Mouse (Mus musculus) embryonic stem cell, embryonic (primary cell): Measurements from ENCODE around the gene Nup160.

Source experiments
- CTCF ChIA-PET, 4 experiments: fragments of 300-600 bp in 2 of 4; fragments of 350-600 bp in 2 of 4; sonication (Branson Sonifier 250); formaldehyde crosslinking; loops; one replicate each; lab custom pipeline; 2022; ENCODE audit warnings: inconsistent platforms in 2 of 4; lab: Charles Lee
- POLR2A ChIA-PET, 4 experiments: fragments of 300-600 bp in 2 of 4; fragments of 350-600 bp in 2 of 4; sonication (Branson Sonifier 250); formaldehyde crosslinking; loops; one replicate each; lab custom pipeline; 2022; ENCODE audit warnings: antibody characterized with exemption in 4 of 4, inconsistent platforms in 1 of 4; lab: Charles Lee

Nup160 gene

GRCm38 (mm10) chr2:90717366-90717765 is 40.4 kb downstream of the Nup160 start:
- POLR2A ChIA-PET: interaction anchor here in 2 of 4 experiments (1.1 to 5.5 kb wide), 5 partner anchors 9 to 56 kb away, joined by 3 to 35 read pairs (median 4); partner anchors contain the start of gene Fnbp4 (in 2 of the 2)
- CTCF ChIA-PET: no interaction called here

DNA sequence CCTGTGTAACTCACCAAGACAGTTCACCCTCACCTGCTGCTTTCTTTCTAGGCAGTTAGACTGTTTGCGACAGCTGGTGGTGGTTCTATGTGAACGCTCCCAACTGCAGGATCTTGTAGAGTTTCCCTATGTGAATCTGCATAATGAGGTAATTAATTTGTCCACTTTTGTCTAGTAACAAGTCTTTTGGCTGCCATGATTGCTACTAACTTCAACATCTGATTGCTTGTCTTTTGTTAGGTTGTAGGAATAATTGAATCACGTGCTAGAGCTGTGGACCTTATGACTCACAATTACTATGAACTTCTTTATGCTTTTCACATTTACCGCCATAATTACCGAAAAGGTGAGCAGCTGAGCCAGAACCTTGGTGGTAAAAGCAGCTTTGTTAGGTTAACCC is 40.9 kb downstream of the Nup160 start:
- CTCF ChIA-PET: no interaction called here
- POLR2A ChIA-PET: interaction anchor here in 2 of 4 experiments (1.1 to 5.5 kb wide), 5 partner anchors 9 to 56 kb away, joined by 3 to 35 read pairs (median 4); partner anchors contain the start of gene Fnbp4 (in 2 of the 2)

DNA sequence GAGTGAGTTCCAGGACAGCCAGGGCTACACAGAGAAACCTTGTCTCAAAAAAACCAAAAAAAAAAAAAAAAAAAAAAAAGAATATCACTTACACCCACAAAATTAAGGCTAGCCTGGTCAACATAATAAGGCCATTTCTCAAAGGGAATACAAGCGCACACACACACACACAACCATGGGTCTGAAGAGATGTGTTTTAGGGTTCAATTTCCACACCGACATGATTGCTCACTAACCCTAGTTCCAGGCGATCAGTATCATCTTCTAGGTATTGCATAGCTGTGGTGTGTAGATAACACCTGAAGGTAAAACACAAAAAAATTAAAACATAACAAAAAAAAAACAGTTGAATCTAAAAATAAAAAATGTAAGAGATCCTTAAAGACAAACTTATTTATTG is 49.8 kb downstream of the Nup160 start:
- ChIA-PET CTCF (no interaction called here), POLR2A (interaction anchor here in 3 of 4 experiments (0.7 to 4.2 kb wide), 6 partner anchors 12 to 47 kb away, joined by 3 to 14 read pairs (median 7); partner anchors contain the start of gene Fnbp4 (in 2 of the 3))

DNA sequence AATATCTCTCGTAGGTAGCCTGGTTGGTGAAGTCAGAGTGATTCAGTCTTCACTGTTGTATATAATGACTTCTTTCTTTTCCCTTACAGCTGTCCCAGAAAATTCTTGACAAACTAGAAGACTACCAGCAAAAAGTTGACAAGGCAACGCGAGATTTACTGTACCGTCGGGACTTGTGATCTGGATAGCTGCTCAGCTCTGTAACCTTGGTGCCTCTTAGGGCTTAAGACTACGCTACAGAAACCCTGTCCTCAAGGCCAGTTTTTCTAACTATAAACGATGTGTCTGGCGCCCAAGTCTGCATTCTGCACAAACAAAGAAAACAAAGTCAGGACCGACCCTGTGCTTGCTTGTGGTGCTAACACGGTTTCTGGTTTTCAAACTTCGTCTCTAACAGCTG is 58.3 kb downstream of the Nup160 start:
- CTCF ChIA-PET: no interaction called here
- POLR2A ChIA-PET: interaction anchor here in 3 of 4 experiments (0.7 to 9.6 kb wide), 8 partner anchors 9 to 56 kb away, joined by 3 to 121 read pairs (median 3); partner anchors contain the start of gene Fnbp4 (in 1 of the 3)

DNA sequence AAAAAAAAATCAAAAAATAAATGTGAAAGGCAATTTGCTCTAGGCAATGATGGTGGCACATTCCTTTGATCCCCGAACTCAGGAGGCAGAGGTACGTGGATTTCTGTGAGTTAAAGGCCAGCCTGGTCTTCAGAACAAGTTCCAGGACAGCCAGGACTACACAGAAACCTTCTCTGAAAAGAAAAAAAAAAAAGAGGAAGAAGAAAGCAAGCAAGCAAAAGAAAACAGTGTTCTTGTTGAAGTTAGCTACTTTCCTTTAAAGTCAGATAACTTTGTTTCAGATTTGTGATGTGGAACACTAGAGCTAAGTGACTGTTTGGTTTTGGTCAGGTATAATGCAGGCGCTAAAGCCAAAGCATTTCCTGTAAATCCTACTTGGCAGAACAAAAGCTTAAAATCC is 61.8 kb downstream of the Nup160 start:
- ChIA-PET CTCF (interaction anchor here in 1 of 4 experiments (0.6 kb wide), 1 partner anchor 15 kb away, joined by 4 read pairs; no protein-coding TSS in a partner anchor), POLR2A (interaction anchor here in 2 of 4 experiments (1.0 to 3.9 kb wide), 12 partner anchors 8 to 35 kb away, joined by 3 to 27 read pairs (median 5); no protein-coding TSS in a partner anchor)

- POLR2A ChIA-PET: interaction anchor here in 2 of 4 experiments (1.0 to 3.9 kb wide), 15 partner anchors 10 to 154 kb away, joined by 3 to 27 read pairs (median 5); no protein-coding TSS in a partner anchor
These were observed 62.3 kb downstream of the Nup160 start for GRCm38 (mm10) chr2:90739327-90739726.

DNA sequence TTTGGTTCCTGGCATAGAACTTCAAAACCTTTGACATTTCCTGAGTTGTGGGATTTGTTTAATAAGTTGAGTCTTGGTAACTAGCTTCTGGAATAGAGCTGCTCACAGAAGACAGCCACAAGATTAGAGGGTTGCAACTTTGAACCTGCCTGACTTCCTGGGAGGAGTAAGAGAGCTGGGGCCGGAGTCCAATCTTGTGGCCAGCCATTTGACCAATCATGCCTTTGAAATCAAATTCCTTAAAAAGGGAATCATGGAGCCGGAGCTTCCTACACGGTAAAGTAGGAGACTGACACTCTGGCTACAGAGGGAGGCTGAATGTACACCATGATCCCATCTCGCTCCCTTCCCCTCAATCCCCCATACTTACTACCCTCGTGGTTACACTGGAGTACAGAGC is 62.9 kb downstream of the Nup160 start:
- POLR2A ChIA-PET: interaction anchor here in 2 of 4 experiments (1.0 to 3.9 kb wide), 17 partner anchors 10 to 154 kb away, joined by 3 to 27 read pairs (median 5); no protein-coding TSS in a partner anchor
- CTCF ChIA-PET: no interaction called here

More at GRCm38 (mm10) chr2:90739327-90739726, 62.3 kb downstream of the Nup160 start:
- CTCF ChIA-PET: no interaction called here

DNA sequence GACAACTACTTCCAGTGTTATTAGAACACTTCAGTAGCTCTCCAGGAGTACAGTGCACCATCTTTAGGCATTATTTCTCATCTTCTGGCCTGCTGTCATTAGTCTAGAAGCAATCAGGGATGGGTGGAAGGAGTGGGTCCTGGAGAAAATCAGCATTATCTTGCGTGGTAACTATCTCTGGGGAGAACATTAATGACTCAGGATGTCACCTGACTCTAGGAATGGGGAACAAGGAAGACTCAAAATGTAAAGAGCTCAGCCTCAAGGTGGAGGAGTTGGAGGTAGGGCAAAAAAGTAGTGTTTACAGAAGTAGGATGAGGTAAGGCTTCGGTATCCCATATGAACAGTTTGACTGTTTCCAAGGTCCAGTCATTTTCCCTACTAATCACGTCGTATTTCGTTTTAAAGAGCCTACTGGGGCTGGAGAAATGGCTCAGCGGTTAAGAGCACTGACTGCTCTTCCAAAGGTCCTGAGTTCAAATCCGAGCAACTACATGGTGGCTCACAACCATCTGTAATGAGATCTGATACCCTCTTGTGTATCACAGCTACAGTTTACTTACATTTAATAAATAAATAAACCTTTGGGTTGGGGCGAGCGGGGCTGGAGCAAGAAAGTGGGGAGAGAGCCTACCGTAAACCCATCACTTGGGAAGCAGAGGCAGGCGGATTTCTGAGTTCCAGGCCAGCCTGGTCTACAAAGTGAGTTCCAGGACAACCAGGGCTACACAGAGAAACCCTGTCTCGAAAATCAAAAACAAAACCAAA is 67.5 kb downstream of the Nup160 start:
- ChIA-PET POLR2A (interaction anchor here (0.5 to 10.6 kb wide), 68 partner anchors 9 to 520 kb away, joined by 3 to 121 read pairs (median 4); partner anchors contain the start of genes Agbl2 (in 2 of the 4), Arfgap2 (in 1 of the 4) and Ptprj (in 1 of the 4)), CTCF (no interaction called here)

- POLR2A ChIA-PET: interaction anchor here (0.5 to 10.6 kb wide), 65 partner anchors 9 to 520 kb away, joined by 3 to 121 read pairs (median 4); partner anchors contain the start of genes Agbl2 (in 2 of the 4), Arfgap2 (in 1 of the 4) and Ptprj (in 1 of the 4)
- CTCF ChIA-PET: interaction anchor here in 1 of 4 experiments (0.6 kb wide), 1 partner anchor 232 kb away, joined by 6 read pairs; no protein-coding TSS in a partner anchor
These were observed 68.2 kb downstream of the Nup160 start, which contains the start of gene Fnbp4 for GRCm38 (mm10) chr2:90745053-90745678. TSS of gene Fnbp4 (plus strand) at chr2:90745370.

- ChIA-PET CTCF (no interaction called here), POLR2A (interaction anchor here (0.5 to 10.6 kb wide), 35 partner anchors 8 to 299 kb away, joined by 3 to 121 read pairs (median 7); partner anchors contain the start of gene Agbl2 (in 1 of the 4))
These were observed 68.9 kb downstream of the Nup160 start for GRCm38 (mm10) chr2:90745740-90746537.

- CTCF ChIA-PET: no interaction called here
- POLR2A ChIA-PET: interaction anchor here in 3 of 4 experiments (0.6 to 10.6 kb wide), 18 partner anchors 8 to 76 kb away, joined by 3 to 121 read pairs (median 4); no protein-coding TSS in a partner anchor
These were observed 69.5 kb downstream of the Nup160 start for GRCm38 (mm10) chr2:90746538-90746865.

- CTCF ChIA-PET: no interaction called here
- POLR2A ChIA-PET: interaction anchor here in 3 of 4 experiments (0.6 to 10.6 kb wide), 13 partner anchors 9 to 75 kb away, joined by 3 to 121 read pairs (median 3); no protein-coding TSS in a partner anchor
These were observed 70.1 kb downstream of the Nup160 start for GRCm38 (mm10) chr2:90747131-90747530.

DNA sequence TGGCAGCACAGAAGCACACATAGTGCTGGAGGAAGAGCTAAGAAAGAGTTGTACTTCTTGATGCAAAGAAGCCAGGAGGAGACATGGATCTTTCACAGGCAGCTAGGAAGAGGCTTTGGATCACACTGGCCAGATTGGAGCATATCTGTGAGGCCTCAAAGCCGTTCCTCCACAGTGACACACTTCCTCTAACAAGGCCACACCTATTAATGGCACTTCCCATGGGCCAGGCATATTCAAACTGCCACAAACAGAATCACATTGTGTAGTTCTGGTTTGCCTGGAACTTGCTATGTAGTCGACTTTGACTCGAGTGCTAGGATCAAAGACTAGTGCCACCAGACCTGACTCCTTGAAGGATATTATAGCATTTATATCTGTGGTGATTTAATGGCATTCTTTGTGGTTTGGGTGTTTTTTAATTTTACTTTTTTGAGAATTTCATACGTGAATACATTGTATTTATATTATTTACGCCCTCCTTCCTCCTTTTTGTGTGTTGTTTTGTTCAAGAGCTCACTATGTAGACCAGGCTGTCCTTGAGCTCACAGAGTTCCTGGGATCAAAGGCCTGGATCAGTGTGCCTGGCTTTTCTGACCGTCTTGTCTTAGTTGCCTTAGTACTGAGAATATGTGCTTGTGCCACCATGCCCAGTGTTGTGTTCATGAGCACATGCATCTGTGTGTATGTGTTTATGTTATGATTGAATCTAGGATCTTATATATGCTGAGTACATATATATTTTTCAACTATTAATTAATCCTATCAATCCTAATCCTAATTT is 72.9 kb downstream of the Nup160 start:
- POLR2A ChIA-PET: interaction anchor here in 3 of 4 experiments (0.5 to 10.6 kb wide), 15 partner anchors 8 to 71 kb away, joined by 3 to 121 read pairs (median 4); partner anchors contain the start of gene Agbl2 (in 1 of the 3)

GRCm38 (mm10) chr2:90753565-90753964 is 76.5 kb downstream of the Nup160 start:
- POLR2A ChIA-PET: interaction anchor here in 2 of 4 experiments (0.7 to 6.7 kb wide), 14 partner anchors 9 to 75 kb away, joined by 3 to 55 read pairs (median 4); partner anchors contain the start of gene Fnbp4 (in 2 of the 2)
- CTCF ChIA-PET: no interaction called here

More for the DNA sequence above, 72.9 kb downstream of the Nup160 start:
- CTCF ChIA-PET: no interaction called here

- ChIA-PET CTCF (no interaction called here), POLR2A (interaction anchor here in 3 of 4 experiments (0.6 to 6.7 kb wide), 15 partner anchors 8 to 75 kb away, joined by 3 to 55 read pairs (median 5); partner anchors contain the start of gene Fnbp4 (in 2 of the 3))
These were observed 77.2 kb downstream of the Nup160 start for GRCm38 (mm10) chr2:90754188-90754587.

GRCm38 (mm10) chr2:90765123-90765522 is 88.1 kb downstream of the Nup160 start:
- CTCF ChIA-PET: no interaction called here

More at GRCm38 (mm10) chr2:90765123-90765522, 88.1 kb downstream of the Nup160 start:
- POLR2A ChIA-PET: interaction anchor here in 3 of 4 experiments (0.6 to 1.3 kb wide), 6 partner anchors 11 to 217 kb away, joined by 3 to 5 read pairs (median 4); partner anchors contain the start of gene Fnbp4 (in 1 of the 3)
